Mouse (Mus musculus) forebrain, postnatal 0 days (tissue): ENCODE measurements around the gene Slc9a3r2. TPM values are rescaled to one million over a fixed set of nuclear protein-coding genes. Genes with fewer than 3 reads are reported as not detected.
A peak's percentile ranks its signal among the peaks of the same experiment; 100 is the strongest.

Experiments used
- ATAC-seq: fragments of 200-750 bp; cut with Nextera tagmentation; 2 replicates; pipeline ENCODE4 v1.8.0; 2017; ENCODE audit warnings: mild to moderate bottlenecking, moderate library complexity
- DNase-seq: peaks from one replicate; pipeline ENCODE4 v3.0.0-alpha.2; 2015
- H3K27ac ChIP-seq: fragments of 300-500 bp; sonication (generic); 2 replicates; pipeline ENCODE4 v1.5.1; 2014; ENCODE audit warnings: low read depth, mild to moderate bottlenecking, antibody characterized with exemption, low read length, moderate library complexity, mixed read lengths
- H3K27me3 ChIP-seq: fragments of 300-500 bp; sonication (generic); 2 replicates; pipeline ENCODE4 v1.6.1; 2014; ENCODE audit warnings: mild to moderate bottlenecking, low read length, mixed read lengths; ENCODE audit not compliant: insufficient read depth
- H3K36me3 ChIP-seq: fragments of 300-500 bp; sonication (generic); 2 replicates; pipeline ENCODE4 v1.6.1; 2014; ENCODE audit warnings: mild to moderate bottlenecking, moderate library complexity; ENCODE audit not compliant: insufficient read depth
- H3K4me1 ChIP-seq: fragments of 300-500 bp; sonication (generic); 2 replicates; pipeline ENCODE4 v1.6.1; 2014; ENCODE audit warnings: antibody characterized with exemption; ENCODE audit not compliant: insufficient read depth
- H3K4me2 ChIP-seq: fragments of 300-500 bp; sonication (generic); 2 replicates; pipeline ENCODE4 v1.6.1; 2014; ENCODE audit warnings: low read depth, mild to moderate bottlenecking, moderate library complexity
- H3K4me3 ChIP-seq: fragments of 300-500 bp; sonication (generic); 2 replicates; pipeline ENCODE4 v1.5.1; 2014; ENCODE audit warnings: low read depth, low read length, mixed read lengths
- H3K9ac ChIP-seq: fragments of 300-500 bp; sonication (generic); 2 replicates; pipeline ENCODE4 v1.6.1; 2014; ENCODE audit warnings: mild to moderate bottlenecking
- H3K9me3 ChIP-seq: fragments of 300-500 bp; sonication (generic); 2 replicates; pipeline ENCODE4 v1.6.1; 2016; ENCODE audit warnings: low read length
- CTCF ChIP-seq: sonication (generic); IDR thresholded peaks from 2 replicates; pipeline ENCODE4 v1.5.1; 2016; ENCODE audit warnings: antibody characterized with exemption, control low read depth, low read depth
- WGBS: fragments of 180-500 bp; shearing (Covaris S2); extraction: QIAGEN DNeasy Blood & Tissue Kit; methylation state at CpG from one replicate; pipeline ENCODE4 v1.1.7; 2014; 5-methylcytosine and 5-hydroxymethylcytosine counted together
- microRNA-seq, 2 experiments: library from miRNA; unstranded; fragments of <30 nt; microRNA quantifications; one replicate each; pipeline ENCODE4; 2016
- polyA plus RNA-seq: library from polyadenylated mRNA; unstranded; fragments of >200 nt; fragmentation: Nextera tagmentation; extraction: Ambion mirVana; gene quantifications from 2 replicates; pipeline ENCODE4 v1.2.1, GENCODE M21; 2015
- total RNA-seq: library from RNA; depleted of rRNA; stranded (reverse); fragments of >200 nt; gene quantifications from 2 replicates; pipeline ENCODE4 v1.2.3, GENCODE M21; 2014; rRNA removed

The Slc9a3r2 gene
- total and polyA plus RNA-seq, 2 experiments from 2014 or later = 42.0 to 43.5 TPM

- no peaks in the 10 kb centered on the region for H3K4me1 ChIP-seq
- H3K27me3 ChIP-seq = no peaks in the 10 kb centered on the region
- DNase-seq (peak; percentile 14), ATAC-seq (peak; percentile 38; the same call in 1 of the 2 replicates)
- no peak overlapping the region for H3K4me3 ChIP-seq
- H3K4me2 ChIP-seq = no peak overlapping the region
- H3K36me3 ChIP-seq = peaks cover 99% of the 10 kb centered on the region
- no peak overlapping the region for H3K9ac ChIP-seq
- 69% methylated on average over 17 of the region's 17 CpGs for WGBS
- TF ChIP-seq CTCF = peak; percentile 45
- no peak overlapping the region for H3K27ac ChIP-seq
- H3K9me3 ChIP-seq = no peaks in the 10 kb centered on the region
Observed at GRCm38 (mm10) chr17:24595126-24596072, 54.7 kb downstream of the Slc9a3r2 start.

- H3K4me3 ChIP-seq = no peak overlapping the region
- peaks cover 96% of the 10 kb centered on the region for H3K36me3 ChIP-seq
- ATAC-seq (no peak), DNase-seq (no peak)
- TF ChIP-seq CTCF = no peak
- no peak overlapping the region for H3K4me2 ChIP-seq
- H3K9me3 ChIP-seq = no peaks in the 10 kb centered on the region
- H3K4me1 ChIP-seq = no peaks in the 10 kb centered on the region
- 94% methylated on average over 26 of the region's 26 CpGs for WGBS
- H3K27ac ChIP-seq = no peak overlapping the region
- H3K27me3 ChIP-seq = no peaks in the 10 kb centered on the region
- H3K9ac ChIP-seq = no peak overlapping the region
Observed at GRCm38 (mm10) chr17:24593992-24594890, 55.9 kb downstream of the Slc9a3r2 start.

GRCm38 (mm10) chr17:24593248-24593647 lies 56.9 kb downstream of the Slc9a3r2 start:
- Histone ChIP-seq H3K9ac (no peak overlapping the region), H3K9me3 (no peaks in the 10 kb centered on the region), H3K27me3 (no peaks in the 10 kb centered on the region), H3K36me3 (peaks cover 91% of the 10 kb centered on the region), H3K4me3 (no peak overlapping the region), H3K27ac (no peak overlapping the region), H3K4me2 (no peak overlapping the region), H3K4me1 (no peaks in the 10 kb centered on the region)
- DNase-seq = no peak
- ATAC-seq = no peak
- 93% methylated on average over 5 of the region's 5 CpGs for WGBS
- TF ChIP-seq CTCF = no peak

GRCm38 (mm10) chr17:24591695-24592094 lies 58.4 kb downstream of the Slc9a3r2 start:
- Histone ChIP-seq H3K4me3 (no peak overlapping the region), H3K27ac (no peak overlapping the region), H3K36me3 (peaks cover 90% of the 10 kb centered on the region), H3K27me3 (no peaks in the 10 kb centered on the region), H3K4me1 (no peaks in the 10 kb centered on the region), H3K9ac (no peak overlapping the region), H3K9me3 (no peaks in the 10 kb centered on the region), H3K4me2 (no peak overlapping the region)
- TF ChIP-seq CTCF = no peak
- DNase-seq (no peak), ATAC-seq (no peak)
- 96% methylated on average over 5 of the region's 5 CpGs for WGBS

- H3K4me2 ChIP-seq = no peak overlapping the region
- peaks cover 90% of the 10 kb centered on the region for H3K36me3 ChIP-seq
- H3K27ac ChIP-seq = no peak overlapping the region
- H3K9me3 ChIP-seq = no peaks in the 10 kb centered on the region
- ATAC-seq (no peak), DNase-seq (no peak)
- H3K4me1 ChIP-seq = no peaks in the 10 kb centered on the region
- H3K9ac ChIP-seq = no peak overlapping the region
- TF ChIP-seq CTCF = no peak
- no peaks in the 10 kb centered on the region for H3K27me3 ChIP-seq
- H3K4me3 ChIP-seq = no peak overlapping the region
- 88% methylated on average over 3 of the region's 3 CpGs for WGBS
Observed at GRCm38 (mm10) chr17:24590943-24591342, 59.2 kb downstream of the Slc9a3r2 start.

Small RNA genes lying within 50 kb of the gene (microRNA-seq; reads per million reads assigned to microRNA genes)
- 0 to 0.24 reads per million in 2 experiments for gene Gm24589

Other genes starting within 250 kb of the Slc9a3r2 start
Only the 30 nearest of the 34 such genes appear.
- 289 and 291 TPM in 2 replicates for gene Rnps1, start 235.8 kb downstream of the Slc9a3r2 start, total RNA-seq
- gene Rnps1, start 235.8 kb downstream of the Slc9a3r2 start, polyA plus RNA-seq = 361 and 363 TPM in 2 replicates
- 20.2 and 22.0 TPM in 2 replicates for gene Eci1, start 223.7 kb downstream of the Slc9a3r2 start, total RNA-seq
- 23.3 and 30.0 TPM in 2 replicates for gene Eci1, start 223.7 kb downstream of the Slc9a3r2 start, polyA plus RNA-seq
- gene Dnase1l2, start 207.2 kb downstream of the Slc9a3r2 start, total RNA-seq = 4.7 and 6.2 TPM in 2 replicates
- 0.82 and 0.92 TPM in 2 replicates for gene Dnase1l2, start 207.2 kb downstream of the Slc9a3r2 start, polyA plus RNA-seq
- gene E4f1, start 180.0 kb downstream of the Slc9a3r2 start, total RNA-seq = 34.2 and 37.5 TPM in 2 replicates
- 9.2 and 25.6 TPM in 2 replicates for gene E4f1, start 180.0 kb downstream of the Slc9a3r2 start, polyA plus RNA-seq
- 37.8 and 39.5 TPM in 2 replicates for gene Pgp, start 179.9 kb downstream of the Slc9a3r2 start, total RNA-seq
- gene Pgp, start 179.9 kb downstream of the Slc9a3r2 start, polyA plus RNA-seq = 68.1 and 72.5 TPM in 2 replicates
- 1.2 and 2.0 TPM in 2 replicates for gene Bricd5, start 176.4 kb downstream of the Slc9a3r2 start, total RNA-seq
- gene Bricd5, start 176.4 kb downstream of the Slc9a3r2 start, polyA plus RNA-seq = 1.6 and 4.3 TPM in 2 replicates
- gene Mlst8, start 171.2 kb downstream of the Slc9a3r2 start, total RNA-seq = 36.5 and 45.5 TPM in 2 replicates
- gene Mlst8, start 171.2 kb downstream of the Slc9a3r2 start, polyA plus RNA-seq = 23.9 and 28.2 TPM in 2 replicates
- 90.0 and 113 TPM in 2 replicates for gene Caskin1, start 161.7 kb downstream of the Slc9a3r2 start, total RNA-seq
- gene Caskin1, start 161.7 kb downstream of the Slc9a3r2 start, polyA plus RNA-seq = 14.9 and 25.3 TPM in 2 replicates
- gene Traf7, start 122.4 kb downstream of the Slc9a3r2 start, total RNA-seq = 145 and 168 TPM in 2 replicates
- gene Traf7, start 122.4 kb downstream of the Slc9a3r2 start, polyA plus RNA-seq = 81.4 and 82.0 TPM in 2 replicates
- 5.0 and 7.1 TPM in 2 replicates for gene Rab26, start 116.1 kb downstream of the Slc9a3r2 start, total RNA-seq
- 10.1 and 12.4 TPM in 2 replicates for gene Rab26, start 116.1 kb downstream of the Slc9a3r2 start, polyA plus RNA-seq
- 48.9 and 58.8 TPM in 2 replicates for gene Pkd1, start 100.5 kb downstream of the Slc9a3r2 start, total RNA-seq
- gene Pkd1, start 100.5 kb downstream of the Slc9a3r2 start, polyA plus RNA-seq = 4.9 and 8.9 TPM in 2 replicates
- 81.2 and 92.6 TPM in 2 replicates for gene Tsc2, start 17.7 kb downstream of the Slc9a3r2 start, total RNA-seq
- 44.2 and 56.2 TPM in 2 replicates for gene Tsc2, start 17.7 kb downstream of the Slc9a3r2 start, polyA plus RNA-seq
- 10.1 and 10.2 TPM in 2 replicates for gene Nthl1, start 17.6 kb downstream of the Slc9a3r2 start, total RNA-seq
- 8.6 and 9.8 TPM in 2 replicates for gene Nthl1, start 17.6 kb downstream of the Slc9a3r2 start, polyA plus RNA-seq
- not detected in 2 replicates for gene Npw, start 8.1 kb upstream of the Slc9a3r2 start, total RNA-seq
- 0.64 and 0.96 TPM in 2 replicates for gene Npw, start 8.1 kb upstream of the Slc9a3r2 start, polyA plus RNA-seq
- gene Zfp598, start 19.4 kb upstream of the Slc9a3r2 start, total RNA-seq = 31.2 and 41.5 TPM in 2 replicates
- 14.6 and 15.0 TPM in 2 replicates for gene Zfp598, start 19.4 kb upstream of the Slc9a3r2 start, polyA plus RNA-seq
- gene Syngr3, start 39.6 kb upstream of the Slc9a3r2 start, total RNA-seq = 218 and 221 TPM in 2 replicates
- 255 and 290 TPM in 2 replicates for gene Syngr3, start 39.6 kb upstream of the Slc9a3r2 start, polyA plus RNA-seq
- gene Gfer, start 45.8 kb upstream of the Slc9a3r2 start, total RNA-seq = 34.5 and 34.7 TPM in 2 replicates
- gene Gfer, start 45.8 kb upstream of the Slc9a3r2 start, polyA plus RNA-seq = 35.4 and 38.0 TPM in 2 replicates
- 3.8 and 4.5 TPM in 2 replicates for gene Noxo1, start 45.9 kb upstream of the Slc9a3r2 start, total RNA-seq
- gene Noxo1, start 45.9 kb upstream of the Slc9a3r2 start, polyA plus RNA-seq = 1.4 and 2.5 TPM in 2 replicates
- 39.0 and 59.2 TPM in 2 replicates for gene Tbl3, start 57.3 kb upstream of the Slc9a3r2 start, total RNA-seq
- 45.7 and 48.0 TPM in 2 replicates for gene Tbl3, start 57.3 kb upstream of the Slc9a3r2 start, polyA plus RNA-seq
- gene Rnf151, start 67.7 kb upstream of the Slc9a3r2 start, total RNA-seq = 0.69 TPM in 1 of 2 replicates, not detected in the other
- not detected in 2 replicates for gene Rnf151, start 67.7 kb upstream of the Slc9a3r2 start, polyA plus RNA-seq
- gene Rps2, start 67.8 kb upstream of the Slc9a3r2 start, total RNA-seq = 2,317 and 3,198 TPM in 2 replicates
- gene Rps2, start 67.8 kb upstream of the Slc9a3r2 start, polyA plus RNA-seq = 884 and 936 TPM in 2 replicates
- gene Ndufb10, start 74.2 kb upstream of the Slc9a3r2 start, total RNA-seq = 151 and 199 TPM in 2 replicates
- 312 and 351 TPM in 2 replicates for gene Ndufb10, start 74.2 kb upstream of the Slc9a3r2 start, polyA plus RNA-seq
- not detected in 2 replicates for gene Rpl3l, start 77.5 kb upstream of the Slc9a3r2 start, total RNA-seq
- gene Rpl3l, start 77.5 kb upstream of the Slc9a3r2 start, polyA plus RNA-seq = 0.34 TPM in 1 of 2 replicates, not detected in the other
- 19.3 and 27.4 TPM in 2 replicates for gene Msrb1, start 86.3 kb upstream of the Slc9a3r2 start, total RNA-seq
- gene Msrb1, start 86.3 kb upstream of the Slc9a3r2 start, polyA plus RNA-seq = 28.4 and 28.6 TPM in 2 replicates
- gene Hs3st6, start 102.7 kb upstream of the Slc9a3r2 start, total RNA-seq = 0.57 TPM in 1 of 2 replicates, not detected in the other
- gene Hs3st6, start 102.7 kb upstream of the Slc9a3r2 start, polyA plus RNA-seq = 0.45 and 0.53 TPM in 2 replicates
- gene Meiob, start 154.0 kb upstream of the Slc9a3r2 start, total RNA-seq = not detected in 2 replicates
- 0.08 and 0.15 TPM in 2 replicates for gene Meiob, start 154.0 kb upstream of the Slc9a3r2 start, polyA plus RNA-seq
- 62.0 and 62.8 TPM in 2 replicates for gene Hagh, start 189.8 kb upstream of the Slc9a3r2 start, total RNA-seq
- 61.6 and 66.6 TPM in 2 replicates for gene Hagh, start 189.8 kb upstream of the Slc9a3r2 start, polyA plus RNA-seq
- 15.1 and 16.6 TPM in 2 replicates for gene Fahd1, start 200.0 kb upstream of the Slc9a3r2 start, total RNA-seq
- gene Fahd1, start 200.0 kb upstream of the Slc9a3r2 start, polyA plus RNA-seq = 13.5 and 15.6 TPM in 2 replicates
- 0.48 TPM in 1 of 2 replicates, not detected in the other for gene Igfals, start 215.7 kb upstream of the Slc9a3r2 start, total RNA-seq
- gene Igfals, start 215.7 kb upstream of the Slc9a3r2 start, polyA plus RNA-seq = 0.18 TPM in 1 of 2 replicates, not detected in the other
- gene Nubp2, start 236.0 kb upstream of the Slc9a3r2 start, total RNA-seq = 40.5 and 50.6 TPM in 2 replicates
- 67.3 and 80.1 TPM in 2 replicates for gene Nubp2, start 236.0 kb upstream of the Slc9a3r2 start, polyA plus RNA-seq